Mouse (Mus musculus) spleen, adult 12 weeks (tissue): ENCODE results near the gene Shmt1.
"Not testable (repeated sequence)": the region's sequence is repeated elsewhere in the genome, so short reads cannot be mapped to it uniquely, and the experiment has no call there.

Source experiments
- DNase-seq: peaks from one replicate; pipeline ENCODE4 v3.0.0; 2022; ENCODE audit warnings: low spot score

Shmt1 gene

DNA sequence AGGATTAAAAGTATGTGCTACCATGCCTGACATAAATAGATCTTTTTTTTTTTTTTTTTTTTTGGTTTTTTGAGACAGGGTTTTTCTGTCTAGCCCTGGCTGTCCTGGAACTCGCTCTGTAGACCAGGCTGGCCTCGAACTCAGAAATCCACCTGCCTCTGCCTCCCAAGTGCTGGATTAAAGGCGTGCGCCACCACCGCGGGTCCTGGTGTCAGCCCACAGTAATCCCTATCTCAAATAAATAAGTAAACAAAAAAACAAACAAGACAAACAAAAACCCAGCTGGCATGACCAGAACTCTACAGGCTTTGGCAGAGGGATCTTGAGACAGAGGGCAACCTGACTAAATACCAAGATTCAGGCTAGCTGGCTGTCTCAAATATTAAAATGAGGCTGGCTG is at the start of gene Shmt1:
Shmt1 (minus strand) TSS at position 101 of the 400 bp plus-strand sequence.
- DNase-seq, result not testable (repeated sequence)

DNA sequence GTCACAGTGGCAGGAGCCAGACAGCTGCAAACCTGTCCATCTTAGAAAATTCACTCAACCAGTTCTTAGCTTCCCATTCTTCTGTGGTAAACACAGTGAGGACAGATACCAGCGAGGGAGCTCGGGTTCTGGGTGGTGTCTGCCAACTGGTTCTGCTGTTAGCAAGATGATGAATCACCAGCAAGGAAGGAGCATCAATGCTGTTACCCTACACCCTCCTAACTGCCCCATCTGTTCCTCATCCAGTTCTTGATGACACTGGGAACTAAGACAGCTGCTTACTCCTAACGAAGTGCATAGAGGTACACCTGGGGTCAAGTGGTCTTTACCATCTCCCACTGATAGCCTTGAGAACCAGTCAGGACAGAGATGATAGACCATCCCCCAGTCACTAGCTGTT is 45.1 kb upstream of the Shmt1 start:
- DNase-seq, result no peak

- no peak for DNase-seq
These were observed 33.9 kb upstream of the Shmt1 start for GRCm38 (mm10) chr11:60845415-60845814.

- no peak for DNase-seq
These were observed 31.9 kb upstream of the Shmt1 start for GRCm38 (mm10) chr11:60843412-60843811.

DNA sequence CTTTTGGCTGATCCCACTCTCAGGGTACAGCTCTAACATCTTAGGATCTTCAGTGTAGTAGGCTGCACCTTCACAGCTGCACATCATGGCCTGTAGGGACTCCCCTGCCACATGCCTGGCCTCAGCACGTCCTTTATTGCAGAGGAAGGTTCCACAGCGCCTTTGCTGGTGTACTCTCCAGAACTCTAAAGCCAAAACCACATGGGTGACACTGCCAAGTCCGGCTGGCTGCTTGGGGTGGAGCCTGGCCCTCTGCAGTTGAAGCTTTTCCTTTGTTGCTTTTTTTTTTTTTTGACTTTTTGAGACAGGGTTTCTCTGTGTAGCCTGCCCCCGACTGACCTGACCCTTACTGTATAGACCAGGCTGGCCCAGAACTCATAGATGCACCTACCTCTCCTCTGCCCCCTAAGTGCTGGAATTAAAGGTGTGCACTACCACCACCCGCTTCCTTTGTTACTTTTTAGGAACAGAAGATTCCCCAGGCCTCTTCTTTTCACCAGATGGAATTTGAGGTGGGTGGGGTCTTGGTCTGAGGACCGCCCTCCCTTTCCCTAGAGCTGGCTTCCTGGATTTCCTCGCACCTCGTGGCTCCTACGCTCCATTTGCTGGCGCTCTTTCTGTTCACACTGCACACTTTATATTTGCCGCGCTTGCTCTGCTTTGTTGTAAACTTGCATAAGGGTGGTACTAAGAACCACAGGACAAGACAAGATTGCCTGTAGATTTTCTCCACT is 30.1 kb upstream of the Shmt1 start:
- no peak for DNase-seq

DNA sequence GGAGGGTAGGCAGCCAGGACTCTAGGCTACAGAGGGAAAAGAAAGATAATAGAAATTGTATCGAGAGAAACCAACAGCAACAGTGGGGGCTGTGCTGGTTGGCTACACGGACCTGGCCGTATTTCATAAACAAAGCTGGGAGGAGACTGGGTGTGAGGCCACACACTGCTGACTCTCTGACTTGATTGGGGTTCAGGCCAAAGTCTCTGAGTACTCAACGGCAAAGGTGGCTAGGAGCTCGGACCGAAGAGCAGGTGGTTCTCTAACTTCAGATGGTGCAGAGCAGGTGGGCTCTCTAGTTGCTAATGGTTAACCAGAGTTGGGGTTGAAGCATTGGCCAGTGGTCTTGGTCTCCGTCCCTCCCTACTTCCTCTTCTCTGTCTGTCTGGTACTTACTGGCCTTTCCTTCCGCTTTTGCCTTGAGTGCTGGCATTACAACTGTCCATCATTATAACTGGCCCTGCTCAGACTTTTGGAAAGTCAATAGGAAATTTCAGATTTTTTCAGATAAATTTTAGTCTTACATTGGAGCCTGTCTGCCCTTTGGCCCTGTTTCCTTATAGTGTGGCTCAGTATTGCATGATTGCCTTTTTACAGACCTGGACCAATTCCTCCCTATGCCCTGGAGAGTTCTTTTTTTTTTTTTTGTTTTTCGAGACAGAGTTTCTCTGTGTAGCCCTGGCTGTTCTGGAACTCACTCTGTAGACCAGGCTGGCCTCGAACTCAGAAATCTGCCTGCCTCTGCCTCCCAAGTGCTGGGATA is 26.3 kb upstream of the Shmt1 start:
- DNase-seq, result no peak

- no peak for DNase-seq
These were observed 25.4 kb upstream of the Shmt1 start for GRCm38 (mm10) chr11:60836897-60837296.

- DNase-seq, result peak; percentile 76
These were observed 19.0 kb upstream of the Shmt1 start, which contains the start of gene Dhrs7b for GRCm38 (mm10) chr11:60830433-60831052. Dhrs7b (plus strand) TSS chr11:60830631.

DNA sequence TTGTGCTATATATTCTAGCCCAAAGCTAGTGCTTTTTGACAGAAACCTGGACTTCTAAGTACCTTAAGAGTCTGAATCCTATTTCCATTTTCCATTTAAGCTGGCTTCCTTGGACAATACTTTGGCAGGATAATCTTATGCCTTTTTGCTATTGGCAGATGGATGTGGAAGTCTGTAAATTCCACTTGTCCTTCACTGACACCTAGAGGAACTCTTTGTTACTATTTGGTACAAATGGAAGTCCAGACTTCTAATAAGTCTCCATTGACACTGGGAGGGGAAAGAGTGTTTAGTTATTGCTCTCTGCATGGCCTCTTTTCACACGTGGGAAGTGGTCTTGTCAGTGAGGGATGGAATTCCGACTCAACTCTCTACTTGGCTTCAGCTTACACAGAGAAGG is 17.4 kb upstream of the Shmt1 start:
- no peak for DNase-seq

DNA sequence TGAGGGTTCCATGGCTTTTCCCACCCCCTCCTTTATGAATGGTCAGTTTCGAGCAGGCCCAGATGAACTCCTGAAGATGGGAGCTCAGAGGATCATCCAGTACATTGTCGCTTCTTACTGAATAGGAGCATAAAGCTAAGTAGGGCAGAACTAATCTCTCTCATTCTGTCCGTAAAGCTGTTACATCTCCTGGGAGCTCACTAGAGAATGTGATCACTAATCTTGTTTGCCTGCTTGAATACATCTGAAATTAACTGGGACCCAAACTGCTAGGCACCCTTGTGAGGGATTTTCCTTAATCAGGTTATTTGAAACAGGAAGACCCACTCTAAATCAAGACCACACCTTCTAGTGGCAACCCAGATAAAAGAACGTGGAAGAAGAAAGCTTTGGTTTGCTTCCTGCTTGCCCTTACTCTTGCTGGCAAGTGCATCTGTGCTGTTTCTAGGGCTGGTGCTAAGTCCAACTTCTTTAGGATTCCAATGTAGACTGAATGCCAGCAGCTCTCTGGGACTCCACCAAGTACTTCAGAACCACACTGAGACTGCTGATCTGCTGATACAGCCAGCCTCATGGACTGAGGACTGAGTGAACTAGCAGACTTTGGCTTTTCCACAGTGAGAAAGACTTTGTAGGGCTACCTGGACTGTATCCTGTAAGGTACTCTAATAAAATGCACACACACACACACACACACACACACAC is 15.9 kb upstream of the Shmt1 start:
- DNase-seq, result no peak

DNA sequence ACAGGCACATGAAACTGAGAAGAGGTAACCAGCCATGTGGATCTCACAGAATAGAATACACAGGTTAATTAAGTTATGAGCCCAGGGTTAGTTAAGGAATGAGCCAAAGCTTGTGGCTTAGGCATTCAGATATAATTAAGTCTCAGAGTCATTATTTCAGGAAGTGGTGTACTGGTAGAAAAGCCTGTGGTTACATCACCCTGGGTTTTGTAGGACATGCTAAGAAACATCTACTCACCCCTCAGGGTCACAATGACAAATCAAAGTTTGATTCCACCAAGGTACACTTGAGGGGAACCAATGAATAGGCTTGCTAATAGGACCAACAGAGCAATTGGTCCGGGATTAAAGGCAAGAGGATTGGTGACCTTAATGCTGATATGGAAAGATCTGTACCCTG is 15.2 kb upstream of the Shmt1 start:
- DNase-seq, result no peak

GRCm38 (mm10) chr11:60825191-60825590 is 13.7 kb upstream of the Shmt1 start:
- no peak for DNase-seq

DNA sequence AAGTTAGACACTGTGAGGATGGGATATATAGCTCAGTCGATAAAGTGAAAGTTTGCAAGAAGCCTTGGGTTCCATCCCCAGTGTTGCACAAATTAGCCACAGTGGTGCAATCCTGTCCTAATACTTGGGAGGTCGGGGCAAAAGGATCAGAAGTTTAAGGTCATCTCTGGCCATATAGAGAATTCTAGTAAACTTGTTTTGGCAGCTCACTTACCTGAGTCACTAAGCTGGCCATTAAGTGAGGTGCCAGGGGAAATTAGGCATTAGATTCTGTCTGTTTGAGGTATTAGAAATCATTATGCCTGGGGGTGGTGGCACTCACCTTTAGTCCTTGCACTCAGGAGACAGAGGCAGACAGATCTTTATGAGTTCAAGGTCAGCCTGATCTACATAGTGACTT is 12.3 kb upstream of the Shmt1 start:
- no peak for DNase-seq

GRCm38 (mm10) chr11:60816398-60816797 is 4.9 kb upstream of the Shmt1 start:
- no peak for DNase-seq

GRCm38 (mm10) chr11:60811054-60811460 is 461 bp downstream of the Shmt1 start:
- DNase-seq, result peak; percentile 79

- DNase-seq, result no peak
These were observed 1.2 kb downstream of the Shmt1 start for GRCm38 (mm10) chr11:60810046-60810965.

- DNase-seq, result no peak
These were observed 2.0 kb downstream of the Shmt1 start for GRCm38 (mm10) chr11:60809546-60809945.

GRCm38 (mm10) chr11:60808286-60809070 is 3.0 kb downstream of the Shmt1 start:
- no peak for DNase-seq

- no peak for DNase-seq
These were observed 10.6 kb downstream of the Shmt1 start for GRCm38 (mm10) chr11:60800892-60801291.

GRCm38 (mm10) chr11:60799977-60800376 is 11.5 kb downstream of the Shmt1 start:
- no peak for DNase-seq
